Mouse (Mus musculus) heart, embryonic 13.5 days (tissue): ENCODE measurements around the gene Ctsc. TPM values are rescaled to one million over a fixed set of nuclear protein-coding genes. Genes with fewer than 3 reads are reported as not detected.

Experiments
- ATAC-seq: fragments of 200-750 bp; cut with Nextera tagmentation; 2 replicates; pipeline ENCODE4 v1.8.0; 2017; ENCODE audit warnings: moderate TSS enrichment; ENCODE audit not compliant: insufficient number of reproducible peaks, low FRiP score, low TSS enrichment; ENCODE audit errors: extremely low read depth
- H3K27ac ChIP-seq: fragments of 300-500 bp; sonication (generic); replicated peaks from 2 replicates; pipeline ENCODE4 v1.5.1; 2015; ENCODE audit warnings: moderate library complexity, mild to moderate bottlenecking, inconsistent platforms
- H3K27me3 ChIP-seq: fragments of 300-500 bp; sonication (generic); replicated peaks from 2 replicates; pipeline ENCODE4 v1.6.1; 2015; ENCODE audit warnings: mild to moderate bottlenecking, inconsistent platforms
- H3K36me3 ChIP-seq: fragments of 300-500 bp; sonication (generic); 2 replicates; pipeline ENCODE4 v1.6.1; 2015; ENCODE audit warnings: mild to moderate bottlenecking, inconsistent platforms
- H3K4me1 ChIP-seq: fragments of 300-500 bp; sonication (generic); 2 replicates; pipeline ENCODE4 v1.6.1; 2015; ENCODE audit warnings: inconsistent platforms
- H3K4me2 ChIP-seq: fragments of 300-500 bp; sonication (generic); 2 replicates; pipeline ENCODE4 v1.6.1; 2015; ENCODE audit warnings: inconsistent platforms, mild to moderate bottlenecking, moderate library complexity
- H3K4me3 ChIP-seq: fragments of 300-500 bp; sonication (generic); 2 replicates; pipeline ENCODE4 v1.5.1; 2015; ENCODE audit warnings: moderate library complexity, mild to moderate bottlenecking, inconsistent platforms
- H3K9ac ChIP-seq: fragments of 300-500 bp; sonication (generic); 2 replicates; pipeline ENCODE4 v1.6.1; 2015; ENCODE audit warnings: inconsistent platforms, mild to moderate bottlenecking, moderate library complexity
- H3K9me3 ChIP-seq: fragments of 300-500 bp; sonication (generic); 2 replicates; pipeline ENCODE4 v1.6.1; 2016; ENCODE audit warnings: inconsistent platforms
- WGBS: fragments of 180-500 bp; shearing (Covaris S2); methylation state at CpG from one replicate; pipeline ENCODE4 v1.1.7; 2015; ENCODE audit warnings: mixed read lengths; 5-methylcytosine and 5-hydroxymethylcytosine counted together
- polyA plus RNA-seq: library from polyadenylated mRNA; unstranded; fragments of >200 nt; fragmentation: Nextera tagmentation; extraction: Ambion mirVana; gene quantifications from 2 replicates; pipeline ENCODE4 v1.2.1, GENCODE M21; 2015

Gene Ctsc
- polyA plus RNA-seq, 1 experiment from 2014 or later, result 36.4 TPM

- ATAC-seq, result no peak
- H3K4me2 ChIP-seq, result no peak overlapping the region
- H3K27me3 ChIP-seq, result no peaks in the 10 kb centered on the region
- H3K27ac ChIP-seq, result no peak overlapping the region
- no peaks in the 10 kb centered on the region for H3K9me3 ChIP-seq
- WGBS, result 62% methylated on average over 4 of the region's 4 CpGs
- no peaks in the 10 kb centered on the region for H3K4me1 ChIP-seq
- H3K36me3 ChIP-seq, result no peaks in the 10 kb centered on the region
- no peak overlapping the region for H3K9ac ChIP-seq
- no peak overlapping the region for H3K4me3 ChIP-seq
Observed at GRCm38 (mm10) chr7:88261799-88262198, 16.1 kb upstream of the Ctsc start.

- Histone ChIP-seq H3K36me3 (no peaks in the 10 kb centered on the region), H3K4me2 (no peak overlapping the region), H3K27ac (no peak overlapping the region), H3K4me1 (no peaks in the 10 kb centered on the region), H3K4me3 (no peak overlapping the region), H3K27me3 (no peaks in the 10 kb centered on the region), H3K9me3 (no peaks in the 10 kb centered on the region), H3K9ac (no peak overlapping the region)
- ATAC-seq, result no peak
- WGBS, result 68% methylated on average over 5 of the region's 5 CpGs
Observed at GRCm38 (mm10) chr7:88264861-88265260, 13.0 kb upstream of the Ctsc start.

- Histone ChIP-seq H3K4me1 (peaks cover 6% of the 10 kb centered on the region; the same call in 1 of the 2 replicates), H3K4me3 (no peak overlapping the region), H3K9me3 (no peaks in the 10 kb centered on the region), H3K9ac (no peak overlapping the region), H3K27ac (no peak overlapping the region), H3K4me2 (no peak overlapping the region), H3K27me3 (no peaks in the 10 kb centered on the region), H3K36me3 (no peaks in the 10 kb centered on the region)
- ATAC-seq, result no peak
- 63% methylated on average over 1 of the region's 1 CpGs for WGBS
Observed at GRCm38 (mm10) chr7:88269913-88270312, 8.0 kb upstream of the Ctsc start.

- no peak for ATAC-seq
- H3K27ac ChIP-seq, result no peak overlapping the region
- H3K4me2 ChIP-seq, result no peak overlapping the region
- whole genome bisulfite sequencing, result 32% methylated on average over 2 of the region's 2 CpGs
- no peaks in the 10 kb centered on the region for H3K9me3 ChIP-seq
- H3K9ac ChIP-seq, result no peak overlapping the region
- H3K4me3 ChIP-seq, result no peak overlapping the region
- no peaks in the 10 kb centered on the region for H3K36me3 ChIP-seq
- H3K4me1 ChIP-seq, result peaks cover 6% of the 10 kb centered on the region; the same call in 1 of the 2 replicates
- no peaks in the 10 kb centered on the region for H3K27me3 ChIP-seq
Observed at GRCm38 (mm10) chr7:88271531-88271930, 6.4 kb upstream of the Ctsc start.

- Histone ChIP-seq H3K27ac (0 out of 2 replicates have a peak overlapping the region, but pooled peaks have one; percentile 58), H3K36me3 (peaks cover 4% of the 10 kb centered on the region; the same call in 1 of the 2 replicates), H3K9me3 (no peaks in the 10 kb centered on the region), H3K4me1 (peaks cover 16% of the 10 kb centered on the region), H3K4me3 (peak overlapping the region; percentile 71), H3K4me2 (peak overlapping the region; percentile 95), H3K9ac (peak overlapping the region; percentile 86), H3K27me3 (no peaks in the 10 kb centered on the region)
- 35% methylated on average over 7 of the region's 7 CpGs for WGBS
- no peak for ATAC-seq
Observed at GRCm38 (mm10) chr7:88276914-88277765, 745 bp upstream of the Ctsc start.

- WGBS, result 17% methylated on average over 8 of the region's 8 CpGs
Observed at GRCm38 (mm10) chr7:88278628-88279196, 827 bp downstream of the Ctsc start.

GRCm38 (mm10) chr7:88285276-88285675 lies 7.4 kb downstream of the Ctsc start:
- ATAC-seq, result no peak
- Histone ChIP-seq H3K4me2 (no peak overlapping the region), H3K36me3 (peaks cover 10% of the 10 kb centered on the region), H3K4me3 (no peak overlapping the region), H3K9me3 (no peaks in the 10 kb centered on the region), H3K27me3 (no peaks in the 10 kb centered on the region), H3K9ac (no peak overlapping the region), H3K27ac (no peak overlapping the region), H3K4me1 (no peaks in the 10 kb centered on the region)
- 82% methylated on average over 3 of the region's 3 CpGs for WGBS

More at GRCm38 (mm10) chr7:88278628-88279196, 827 bp downstream of the Ctsc start:
- ATAC-seq, result no peak
- peak overlapping the region; percentile 95 for H3K4me2 ChIP-seq
- no peaks in the 10 kb centered on the region for H3K9me3 ChIP-seq
- H3K27me3 ChIP-seq, result no peaks in the 10 kb centered on the region
- peaks cover 16% of the 10 kb centered on the region for H3K4me1 ChIP-seq
- peak overlapping the region; percentile 71 for H3K4me3 ChIP-seq
- H3K9ac ChIP-seq, result peak overlapping the region; percentile 86
- H3K27ac ChIP-seq, result no peak overlapping the region
- H3K36me3 ChIP-seq, result peaks cover 10% of the 10 kb centered on the region

- WGBS, result 74% methylated on average over 2 of the region's 2 CpGs
- no peak overlapping the region for H3K4me2 ChIP-seq
- H3K27me3 ChIP-seq, result no peaks in the 10 kb centered on the region
- H3K9ac ChIP-seq, result no peak overlapping the region
- no peak overlapping the region for H3K4me3 ChIP-seq
- no peak overlapping the region for H3K27ac ChIP-seq
- H3K36me3 ChIP-seq, result no peaks in the 10 kb centered on the region
- no peak for ATAC-seq
- no peaks in the 10 kb centered on the region for H3K4me1 ChIP-seq
- H3K9me3 ChIP-seq, result no peaks in the 10 kb centered on the region
Observed at GRCm38 (mm10) chr7:88291036-88291435, 13.2 kb downstream of the Ctsc start.

GRCm38 (mm10) chr7:88292044-88292443 lies 14.2 kb downstream of the Ctsc start:
- no peak for ATAC-seq
- H3K4me3 ChIP-seq, result no peak overlapping the region
- 68% methylated on average over 2 of the region's 2 CpGs for WGBS
- H3K36me3 ChIP-seq, result no peaks in the 10 kb centered on the region
- H3K4me2 ChIP-seq, result no peak overlapping the region
- H3K9ac ChIP-seq, result no peak overlapping the region
- no peaks in the 10 kb centered on the region for H3K9me3 ChIP-seq
- H3K27ac ChIP-seq, result no peak overlapping the region
- H3K4me1 ChIP-seq, result no peaks in the 10 kb centered on the region
- H3K27me3 ChIP-seq, result no peaks in the 10 kb centered on the region

GRCm38 (mm10) chr7:88293907-88294306 lies 16.0 kb downstream of the Ctsc start:
- H3K4me2 ChIP-seq, result no peak overlapping the region
- H3K9ac ChIP-seq, result no peak overlapping the region
- H3K4me3 ChIP-seq, result no peak overlapping the region
- H3K9me3 ChIP-seq, result no peaks in the 10 kb centered on the region
- H3K27me3 ChIP-seq, result no peaks in the 10 kb centered on the region
- no peak overlapping the region for H3K27ac ChIP-seq
- H3K36me3 ChIP-seq, result no peaks in the 10 kb centered on the region
- H3K4me1 ChIP-seq, result no peaks in the 10 kb centered on the region
- ATAC-seq, result no peak
- WGBS, result 71% methylated on average over 6 of the region's 6 CpGs

GRCm38 (mm10) chr7:88295989-88296388 lies 18.1 kb downstream of the Ctsc start:
- no peaks in the 10 kb centered on the region for H3K27me3 ChIP-seq
- no peaks in the 10 kb centered on the region for H3K4me1 ChIP-seq
- WGBS, result 91% methylated on average over 1 of the region's 1 CpGs
- no peaks in the 10 kb centered on the region for H3K9me3 ChIP-seq
- no peak overlapping the region for H3K4me3 ChIP-seq
- no peak overlapping the region for H3K4me2 ChIP-seq
- ATAC-seq, result no peak
- H3K9ac ChIP-seq, result no peak overlapping the region
- H3K27ac ChIP-seq, result no peak overlapping the region
- peaks cover 6% of the 10 kb centered on the region; the same call in 1 of the 2 replicates for H3K36me3 ChIP-seq
